Mouse (Mus musculus) E14TG2a.4 (cell line): ENCODE measurements around the gene Slc30a9.

Experiments
- CTCF ChIP-seq: conservative IDR thresholded peaks from 2 replicates; pipeline ENCODE4 v1.5.1; 2014; ENCODE audit warnings: low read length
- POU5F1 ChIP-seq: IDR thresholded peaks from 2 replicates; pipeline ENCODE4 v1.6.1; 2014; ENCODE audit warnings: low read length, borderline replicate concordance

DNA sequence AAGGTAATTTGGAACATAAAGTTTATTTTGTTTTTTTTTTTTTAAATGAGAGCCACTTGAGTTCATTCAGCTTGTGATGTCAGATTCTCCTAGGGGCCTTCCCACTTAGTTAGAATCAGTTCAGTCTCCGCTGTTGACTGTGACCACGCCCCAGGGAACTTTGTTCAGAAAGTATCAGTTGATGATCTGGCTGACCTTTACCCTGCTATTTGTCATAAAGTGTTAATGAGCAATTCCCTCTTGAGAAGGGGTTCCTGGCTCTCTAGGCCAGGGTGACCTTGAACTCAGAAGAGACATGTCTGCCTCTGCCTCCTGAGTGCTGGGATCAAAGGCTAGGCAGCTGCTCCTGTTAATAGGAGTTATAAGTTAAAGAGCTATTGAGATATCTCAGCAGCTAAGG lies 40.3 kb downstream of the Slc30a9 start:
- TF ChIP-seq CTCF (no peak), POU5F1 (no peak)
